Mouse (Mus musculus) hindbrain, embryonic 11.5 days (tissue): ENCODE data around the gene Agpat3. TPM values are rescaled to one million over a fixed set of nuclear protein-coding genes. Genes with fewer than 3 reads are reported as not detected.

Source experiments
- ATAC-seq: fragments of 200-750 bp; cut with Nextera tagmentation; 2 replicates; pipeline ENCODE4 v1.8.0; 2017; ENCODE audit warnings: mild to moderate bottlenecking, moderate TSS enrichment, moderate library complexity; ENCODE audit not compliant: low FRiP score
- DNase-seq: peaks from one replicate; pipeline ENCODE4 v3.0.0-alpha.2; 2015; ENCODE audit warnings: low spot score
- H3K27ac ChIP-seq: fragments of 300-500 bp; sonication (generic); 2 replicates; pipeline ENCODE4 v1.5.1; 2014; ENCODE audit warnings: mild to moderate bottlenecking, low read depth, low read length
- H3K27me3 ChIP-seq: fragments of 300-500 bp; sonication (generic); 2 replicates; pipeline ENCODE4 v1.6.1; 2014; ENCODE audit warnings: mild to moderate bottlenecking, low read length, moderate library complexity, mixed read lengths; ENCODE audit not compliant: control insufficient read depth, insufficient read depth
- H3K36me3 ChIP-seq: fragments of 300-500 bp; sonication (generic); 2 replicates; pipeline ENCODE4 v1.6.1; 2014; ENCODE audit warnings: mild to moderate bottlenecking, low read length, moderate library complexity, mixed read lengths; ENCODE audit not compliant: control insufficient read depth, insufficient read depth
- H3K4me1 ChIP-seq: fragments of 300-500 bp; sonication (generic); replicated peaks from 2 replicates; pipeline ENCODE4 v1.6.1; 2014; ENCODE audit warnings: low read length, mixed read lengths; ENCODE audit not compliant: control insufficient read depth, insufficient read depth
- H3K4me2 ChIP-seq: fragments of 300-500 bp; sonication (generic); replicated peaks from 2 replicates; pipeline ENCODE4 v1.6.1; 2014; ENCODE audit warnings: mild to moderate bottlenecking, low read depth, low read length
- H3K4me3 ChIP-seq: fragments of 300-500 bp; sonication (generic); 2 replicates; pipeline ENCODE4 v1.5.1; 2014; ENCODE audit warnings: low read depth, low read length
- H3K9ac ChIP-seq: fragments of 300-500 bp; sonication (generic); 2 replicates; pipeline ENCODE4 v1.6.1; 2014; ENCODE audit warnings: low read depth, low read length
- H3K9me3 ChIP-seq: fragments of 300-500 bp; sonication (generic); 2 replicates; pipeline ENCODE4 v1.6.1; 2016; ENCODE audit warnings: low read length; ENCODE audit not compliant: control insufficient read depth
- WGBS: fragments of 180-500 bp; shearing (Covaris S2); extraction: QIAGEN DNeasy Blood & Tissue Kit; methylation state at CpG from one replicate; pipeline ENCODE4 v1.1.7; 2014; 5-methylcytosine and 5-hydroxymethylcytosine counted together
- polyA plus RNA-seq: library from polyadenylated mRNA; unstranded; fragments of >200 nt; fragmentation: Nextera tagmentation; extraction: Ambion mirVana; gene quantifications from 2 replicates; pipeline ENCODE4 v1.2.1, GENCODE M21; 2014

Gene Agpat3
- polyA plus RNA-seq, 1 experiment from 2014 or later = 46.0 TPM

DNA sequence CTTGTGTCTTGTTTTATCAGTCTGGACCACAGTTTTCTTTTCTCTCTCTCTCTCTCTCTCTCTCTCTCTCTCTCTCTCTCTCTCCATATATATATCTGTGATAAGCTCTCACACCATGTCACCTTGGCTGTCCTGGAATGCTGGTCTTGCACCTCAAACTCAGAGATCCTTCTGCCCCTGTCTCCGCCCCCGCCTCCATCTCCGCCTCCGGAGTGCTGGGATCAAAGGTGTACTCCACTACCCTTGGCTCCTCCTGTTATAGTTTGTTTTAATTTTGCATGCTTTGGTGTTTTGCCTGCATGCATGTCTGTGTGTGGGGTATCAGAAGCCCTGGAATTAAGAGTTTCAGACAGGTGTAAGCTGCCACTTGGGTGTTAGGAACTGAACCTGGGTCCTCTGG is 76.0 kb downstream of the Agpat3 start:
- H3K27me3 ChIP-seq = no peaks in the 10 kb centered on the region
- no peaks in the 10 kb centered on the region for H3K4me1 ChIP-seq
- WGBS = 97% methylated on average over 4 of the region's 4 CpGs
- H3K4me3 ChIP-seq = no peak overlapping the region
- H3K9me3 ChIP-seq = no peaks in the 10 kb centered on the region
- no peak overlapping the region for H3K4me2 ChIP-seq
- no peak overlapping the region for H3K27ac ChIP-seq
- H3K36me3 ChIP-seq = peaks cover 2% of the 10 kb centered on the region; the same call in 1 of the 2 replicates
- DNase-seq = no peak
- H3K9ac ChIP-seq = no peak overlapping the region
- ATAC-seq = no peak

DNA sequence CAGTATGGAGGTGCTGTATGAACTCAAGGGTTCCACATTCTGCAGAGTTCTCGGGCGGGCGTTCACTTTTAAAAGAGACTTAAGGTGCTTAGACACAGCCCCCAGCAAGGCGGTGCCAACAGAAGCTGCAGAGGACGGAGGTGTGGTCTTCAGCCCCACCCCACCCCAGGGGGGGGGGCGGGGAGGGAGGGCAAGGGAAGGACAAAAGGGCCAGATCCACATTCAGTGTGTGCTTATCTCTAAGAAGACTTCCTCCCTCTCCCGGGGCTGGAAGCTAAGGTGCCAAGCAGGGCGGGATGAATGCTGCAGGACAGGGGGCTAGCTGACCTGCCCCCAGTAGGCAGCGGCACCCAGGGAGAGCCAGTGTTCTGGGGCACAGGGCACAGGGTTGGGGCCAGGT is 79.4 kb downstream of the Agpat3 start:
- Histone ChIP-seq H3K27ac (no peak overlapping the region), H3K9ac (no peak overlapping the region), H3K27me3 (no peaks in the 10 kb centered on the region), H3K4me3 (no peak overlapping the region), H3K4me2 (no peak overlapping the region), H3K9me3 (no peaks in the 10 kb centered on the region), H3K4me1 (no peaks in the 10 kb centered on the region), H3K36me3 (peaks cover 2% of the 10 kb centered on the region; the same call in 1 of the 2 replicates)
- DNase-seq = no peak
- no peak for ATAC-seq
- 41% methylated on average over 8 of the region's 9 CpGs for WGBS

DNA sequence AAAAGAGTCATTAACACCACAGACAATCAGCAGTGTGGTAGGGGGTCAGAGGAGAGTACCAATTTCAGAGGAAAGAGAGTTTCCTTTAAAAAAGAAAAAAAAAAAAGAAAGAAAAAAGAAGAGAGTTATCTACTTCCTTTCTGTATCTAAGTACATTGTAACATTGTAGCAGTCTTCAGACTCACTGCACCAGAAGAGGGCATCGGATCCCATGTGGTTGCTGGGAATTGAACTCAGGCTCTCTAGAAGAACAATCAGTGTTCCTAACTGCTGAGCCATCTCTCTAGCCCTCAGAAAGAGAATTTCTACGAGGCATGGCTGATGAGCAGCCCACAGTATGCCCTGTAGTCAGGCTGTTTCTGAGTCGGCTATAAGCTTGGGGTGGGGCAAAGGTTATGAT is 86.4 kb downstream of the Agpat3 start:
- Histone ChIP-seq H3K4me3 (no peak overlapping the region), H3K27me3 (no peaks in the 10 kb centered on the region), H3K4me2 (no peak overlapping the region), H3K9me3 (no peaks in the 10 kb centered on the region), H3K4me1 (no peaks in the 10 kb centered on the region), H3K9ac (no peak overlapping the region), H3K27ac (no peak overlapping the region), H3K36me3 (no peaks in the 10 kb centered on the region)
- ATAC-seq (no peak), DNase-seq (no peak)
- WGBS = 79% methylated on average over 3 of the region's 3 CpGs

DNA sequence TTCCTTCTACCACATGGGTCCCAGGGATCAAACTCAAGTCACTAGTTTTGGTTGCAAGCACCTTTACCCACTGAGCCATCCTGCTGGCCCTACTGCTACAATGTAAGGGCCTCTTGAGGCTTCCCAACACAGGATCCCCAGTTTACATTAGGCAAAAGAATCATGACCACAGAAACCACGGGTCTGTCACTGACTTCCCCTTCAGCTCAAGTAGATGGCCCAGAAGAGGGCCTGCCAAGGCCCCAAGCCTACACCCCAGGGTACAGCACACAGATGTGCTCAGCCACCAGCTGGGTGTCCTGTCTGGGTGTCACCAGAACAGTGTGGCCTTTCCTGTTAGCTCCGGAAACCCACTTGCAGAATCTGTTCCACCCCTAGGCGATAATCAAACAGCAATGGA is 87.6 kb downstream of the Agpat3 start:
- no peaks in the 10 kb centered on the region for H3K4me1 ChIP-seq
- H3K4me3 ChIP-seq = no peak overlapping the region
- no peak for DNase-seq
- no peaks in the 10 kb centered on the region for H3K9me3 ChIP-seq
- ATAC-seq = no peak
- no peaks in the 10 kb centered on the region for H3K36me3 ChIP-seq
- no peaks in the 10 kb centered on the region for H3K27me3 ChIP-seq
- no peak overlapping the region for H3K9ac ChIP-seq
- no peak overlapping the region for H3K4me2 ChIP-seq
- WGBS = 78% methylated on average over 3 of the region's 3 CpGs
- no peak overlapping the region for H3K27ac ChIP-seq

DNA sequence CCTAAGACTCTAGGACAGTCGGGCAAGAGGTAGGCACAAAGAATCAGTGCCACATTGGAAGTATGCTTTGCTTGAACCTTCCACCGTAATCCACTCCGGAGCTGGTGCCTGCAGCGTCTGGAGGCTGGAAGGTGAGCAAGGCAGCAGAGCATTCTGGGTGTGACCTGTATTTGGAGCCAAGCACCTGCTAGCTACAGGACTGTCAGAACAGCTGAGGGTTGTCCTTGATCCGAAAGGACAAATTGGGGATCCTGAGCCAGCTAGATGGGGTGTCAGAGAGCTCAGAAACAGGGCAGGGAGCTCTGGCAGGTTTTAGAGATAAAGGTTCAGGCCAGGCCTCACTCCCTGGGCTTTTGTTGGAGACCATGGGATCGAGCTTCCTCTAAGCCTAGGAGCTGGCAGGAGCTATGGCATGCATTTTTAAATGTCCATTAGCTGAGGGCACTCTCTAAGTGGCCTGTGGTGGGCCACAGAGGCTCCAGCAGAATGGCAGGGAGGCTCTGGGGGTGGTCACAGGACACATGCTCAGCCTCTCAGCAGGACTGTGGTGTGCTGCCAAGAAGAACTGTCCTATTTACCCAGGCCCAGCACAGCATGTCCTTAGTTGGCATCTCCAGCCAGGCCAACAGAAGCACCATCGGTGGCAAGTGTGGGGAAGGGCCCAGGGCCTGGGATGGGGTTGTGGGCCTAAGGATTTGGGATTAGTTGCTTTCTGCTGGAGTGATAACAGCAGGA is 91.2 kb downstream of the Agpat3 start:
- ATAC-seq (no peak), DNase-seq (no peak)
- H3K4me2 ChIP-seq = no peak overlapping the region
- no peaks in the 10 kb centered on the region for H3K4me1 ChIP-seq
- no peak overlapping the region for H3K27ac ChIP-seq
- no peaks in the 10 kb centered on the region for H3K27me3 ChIP-seq
- H3K9ac ChIP-seq = 0 out of 2 replicates have a peak overlapping the region, but pooled peaks have one; percentile 11
- 71% methylated on average over 7 of the region's 7 CpGs for WGBS
- no peaks in the 10 kb centered on the region for H3K9me3 ChIP-seq
- no peak overlapping the region for H3K4me3 ChIP-seq
- H3K36me3 ChIP-seq = no peaks in the 10 kb centered on the region

GRCm38 (mm10) chr10:78260322-78260721 is 92.0 kb downstream of the Agpat3 start:
- Histone ChIP-seq H3K4me3 (no peak overlapping the region), H3K27ac (no peak overlapping the region), H3K4me1 (no peaks in the 10 kb centered on the region), H3K9me3 (no peaks in the 10 kb centered on the region), H3K27me3 (no peaks in the 10 kb centered on the region), H3K9ac (no peak overlapping the region), H3K36me3 (no peaks in the 10 kb centered on the region), H3K4me2 (no peak overlapping the region)
- ATAC-seq (no peak), DNase-seq (no peak)
- 27% methylated on average over 5 of the region's 5 CpGs for WGBS

- Histone ChIP-seq H3K4me1 (no peaks in the 10 kb centered on the region), H3K4me3 (no peak overlapping the region), H3K9ac (no peak overlapping the region), H3K4me2 (no peak overlapping the region), H3K9me3 (no peaks in the 10 kb centered on the region), H3K27ac (no peak overlapping the region), H3K27me3 (no peaks in the 10 kb centered on the region), H3K36me3 (no peaks in the 10 kb centered on the region)
- WGBS = 53% methylated on average over 6 of the region's 6 CpGs
- ATAC-seq (no peak), DNase-seq (no peak)
Observed at GRCm38 (mm10) chr10:78259702-78260101, 92.6 kb downstream of the Agpat3 start.

DNA sequence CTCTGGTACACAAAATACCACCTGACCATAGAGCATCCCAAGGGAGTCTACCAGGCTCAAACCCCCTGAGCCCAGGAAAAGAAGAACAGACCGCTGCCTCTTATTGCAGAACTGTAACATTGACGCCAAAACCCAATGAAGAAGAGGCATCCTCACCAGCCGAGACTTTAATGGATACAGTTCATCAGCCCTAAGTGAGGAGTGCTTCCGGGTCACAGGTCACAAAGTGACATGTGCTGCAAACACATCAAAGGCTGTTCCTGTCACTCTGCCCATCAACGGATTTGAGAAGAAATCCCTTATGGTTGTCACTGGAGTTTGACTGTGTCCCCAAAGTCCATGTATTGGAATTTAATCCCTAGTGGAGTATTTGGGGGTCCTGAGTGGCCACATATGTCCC is 93.1 kb downstream of the Agpat3 start:
- H3K27me3 ChIP-seq = no peaks in the 10 kb centered on the region
- ATAC-seq (no peak), DNase-seq (no peak)
- 72% methylated on average over 5 of the region's 5 CpGs for WGBS
- H3K4me2 ChIP-seq = no peak overlapping the region
- H3K9ac ChIP-seq = no peak overlapping the region
- H3K4me3 ChIP-seq = no peak overlapping the region
- no peaks in the 10 kb centered on the region for H3K4me1 ChIP-seq
- H3K27ac ChIP-seq = no peak overlapping the region
- H3K9me3 ChIP-seq = no peaks in the 10 kb centered on the region
- H3K36me3 ChIP-seq = no peaks in the 10 kb centered on the region

DNA sequence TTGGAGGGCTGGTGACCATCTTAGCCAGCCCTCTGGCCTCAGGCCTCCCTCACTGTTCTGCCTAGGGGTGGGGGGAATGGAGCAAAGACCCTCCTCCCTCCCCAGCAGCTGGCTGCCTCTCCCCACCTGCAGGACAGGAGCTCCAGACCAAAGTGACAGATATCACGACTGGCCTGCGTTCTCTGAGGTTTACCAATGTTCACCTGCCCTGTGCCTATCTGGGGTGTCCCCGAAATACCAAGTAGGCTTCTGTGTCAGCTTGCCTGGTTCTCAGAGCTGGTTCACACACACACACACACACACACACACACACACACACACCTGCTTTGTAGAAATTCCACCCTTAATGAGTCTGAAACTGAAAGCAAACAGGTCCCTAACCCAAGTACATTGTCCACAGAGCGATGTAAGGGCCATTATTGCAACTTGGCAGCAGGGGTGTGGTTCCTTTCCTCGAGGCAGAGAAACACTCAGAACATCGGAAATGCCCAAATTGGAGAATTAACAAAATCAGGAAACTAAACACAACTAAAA is 94.1 kb downstream of the Agpat3 start:
- H3K4me2 ChIP-seq = no peak overlapping the region
- H3K36me3 ChIP-seq = no peaks in the 10 kb centered on the region
- no peak overlapping the region for H3K9ac ChIP-seq
- WGBS = 83% methylated on average over 6 of the region's 6 CpGs
- H3K27me3 ChIP-seq = no peaks in the 10 kb centered on the region
- H3K27ac ChIP-seq = no peak overlapping the region
- ATAC-seq = no peak
- H3K4me3 ChIP-seq = no peak overlapping the region
- H3K9me3 ChIP-seq = no peaks in the 10 kb centered on the region
- no peaks in the 10 kb centered on the region for H3K4me1 ChIP-seq
- no peak for DNase-seq
